Mouse (Mus musculus) intestine, embryonic 15.5 days (tissue): ENCODE results near the gene Sspn. TPM values are rescaled to one million over a fixed set of nuclear protein-coding genes. Genes with fewer than 3 reads are reported as not detected.

Experiments
- ATAC-seq: fragments of 200-750 bp; cut with Nextera tagmentation; 2 replicates; pipeline ENCODE4 v1.8.0; 2017; ENCODE audit warnings: moderate TSS enrichment, moderate library complexity
- H3K27ac ChIP-seq: fragments of 300-500 bp; sonication (generic); 2 replicates; pipeline ENCODE4 v1.5.1; 2015; ENCODE audit warnings: mild to moderate bottlenecking, inconsistent platforms
- H3K27me3 ChIP-seq: fragments of 300-500 bp; sonication (generic); replicated peaks from 2 replicates; pipeline ENCODE4 v1.6.1; 2015; ENCODE audit warnings: inconsistent platforms
- H3K36me3 ChIP-seq: fragments of 300-500 bp; sonication (generic); 2 replicates; pipeline ENCODE4 v1.6.1; 2015; ENCODE audit warnings: inconsistent platforms
- H3K4me1 ChIP-seq: fragments of 300-500 bp; sonication (generic); replicated peaks from 2 replicates; pipeline ENCODE4 v1.6.1; 2015; ENCODE audit warnings: inconsistent platforms
- H3K4me2 ChIP-seq: fragments of 300-500 bp; sonication (generic); replicated peaks from 2 replicates; pipeline ENCODE4 v1.6.1; 2015; ENCODE audit warnings: mild to moderate bottlenecking, inconsistent platforms
- H3K4me3 ChIP-seq: fragments of 300-500 bp; sonication (generic); replicated peaks from 2 replicates; pipeline ENCODE4 v1.5.1; 2015; ENCODE audit warnings: inconsistent platforms
- H3K9ac ChIP-seq: fragments of 300-500 bp; sonication (generic); 2 replicates; pipeline ENCODE4 v1.6.1; 2015; ENCODE audit warnings: inconsistent platforms
- H3K9me3 ChIP-seq: fragments of 300-500 bp; sonication (generic); 2 replicates; pipeline ENCODE4 v1.6.1; 2016; ENCODE audit warnings: inconsistent platforms
- WGBS: fragments of 180-500 bp; shearing (Covaris S2); methylation state at CpG from one replicate; pipeline ENCODE4 v1.1.7; 2015; 5-methylcytosine and 5-hydroxymethylcytosine counted together
- polyA plus RNA-seq: library from polyadenylated mRNA; unstranded; fragments of >200 nt; fragmentation: Nextera tagmentation; extraction: Ambion mirVana; gene quantifications from 2 replicates; pipeline ENCODE4 v1.2.1, GENCODE M21; 2015

Gene Sspn
- polyA plus RNA-seq, 1 experiment from 2014 or later, result 8.6 TPM

- H3K36me3 ChIP-seq, result no peaks in the 10 kb centered on the region
- H3K4me3 ChIP-seq, result no peak overlapping the region
- no peak for ATAC-seq
- no peak overlapping the region for H3K4me2 ChIP-seq
- no peaks in the 10 kb centered on the region for H3K27me3 ChIP-seq
- H3K27ac ChIP-seq, result peak overlapping the region; percentile 22; the same call in 1 of the 2 replicates
- H3K4me1 ChIP-seq, result peaks cover 8% of the 10 kb centered on the region; the same call in 1 of the 2 replicates
- H3K9ac ChIP-seq, result no peak overlapping the region
- WGBS, result 75% methylated on average over 8 of the region's 8 CpGs
- no peaks in the 10 kb centered on the region for H3K9me3 ChIP-seq
These were observed 36.3 kb downstream of the Sspn start for GRCm38 (mm10) chr6:145967693-145968092.

GRCm38 (mm10) chr6:145968301-145968818 lies 36.9 kb downstream of the Sspn start:
- no peaks in the 10 kb centered on the region for H3K9me3 ChIP-seq
- H3K27ac ChIP-seq, result 0 out of 2 replicates have a peak overlapping the region, but pooled peaks have one; percentile 22
- H3K4me2 ChIP-seq, result no peak overlapping the region
- peak; percentile 79 for ATAC-seq
- peaks cover 8% of the 10 kb centered on the region; the same call in 1 of the 2 replicates for H3K4me1 ChIP-seq
- WGBS, result 48% methylated on average over 7 of the region's 7 CpGs
- H3K9ac ChIP-seq, result no peak overlapping the region
- no peaks in the 10 kb centered on the region for H3K27me3 ChIP-seq
- H3K36me3 ChIP-seq, result no peaks in the 10 kb centered on the region
- H3K4me3 ChIP-seq, result no peak overlapping the region

- H3K4me2 ChIP-seq, result no peak overlapping the region
- H3K27me3 ChIP-seq, result no peaks in the 10 kb centered on the region
- H3K4me1 ChIP-seq, result peaks cover 8% of the 10 kb centered on the region; the same call in 1 of the 2 replicates
- H3K9ac ChIP-seq, result no peak overlapping the region
- no peaks in the 10 kb centered on the region for H3K36me3 ChIP-seq
- H3K27ac ChIP-seq, result no peak overlapping the region
- H3K4me3 ChIP-seq, result no peak overlapping the region
- H3K9me3 ChIP-seq, result no peaks in the 10 kb centered on the region
- 41% methylated on average over 10 of the region's 10 CpGs for WGBS
- ATAC-seq, result peak; percentile 71
These were observed 37.4 kb downstream of the Sspn start for GRCm38 (mm10) chr6:145968821-145969220.

DNA sequence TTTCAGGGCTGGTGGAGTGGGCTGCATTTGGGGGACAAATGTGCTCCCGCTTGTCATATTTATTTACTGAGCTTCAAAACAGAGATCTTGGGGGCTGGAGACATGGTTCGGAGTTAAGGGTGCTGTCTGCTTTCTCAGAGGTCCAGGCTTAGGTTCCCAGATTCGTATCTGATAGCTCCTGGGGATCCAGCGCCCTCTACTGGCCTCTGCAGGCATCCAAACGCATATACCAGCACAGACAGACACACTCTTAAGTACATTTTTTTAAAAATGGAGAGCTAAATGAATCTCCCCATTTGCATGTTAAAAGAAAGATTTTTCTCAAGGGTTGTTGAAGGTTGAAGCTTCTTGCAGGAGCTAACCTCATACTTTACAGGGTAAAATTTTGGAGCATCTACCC lies 38.1 kb downstream of the Sspn start:
- no peak overlapping the region for H3K27ac ChIP-seq
- H3K9ac ChIP-seq, result no peak overlapping the region
- 82% methylated on average over 5 of the region's 5 CpGs for WGBS
- H3K9me3 ChIP-seq, result no peaks in the 10 kb centered on the region
- H3K27me3 ChIP-seq, result no peaks in the 10 kb centered on the region
- no peaks in the 10 kb centered on the region for H3K36me3 ChIP-seq
- no peak overlapping the region for H3K4me2 ChIP-seq
- no peak overlapping the region for H3K4me3 ChIP-seq
- H3K4me1 ChIP-seq, result peaks cover 8% of the 10 kb centered on the region; the same call in 1 of the 2 replicates
- ATAC-seq, result no peak

GRCm38 (mm10) chr6:145972107-145972506 lies 40.7 kb downstream of the Sspn start:
- Histone ChIP-seq H3K4me2 (no peak overlapping the region), H3K36me3 (no peaks in the 10 kb centered on the region), H3K9me3 (no peaks in the 10 kb centered on the region), H3K27me3 (no peaks in the 10 kb centered on the region), H3K9ac (no peak overlapping the region), H3K4me3 (no peak overlapping the region), H3K27ac (no peak overlapping the region), H3K4me1 (peaks cover 8% of the 10 kb centered on the region; the same call in 1 of the 2 replicates)
- WGBS, result 87% methylated on average over 4 of the region's 4 CpGs
- no peak for ATAC-seq

DNA sequence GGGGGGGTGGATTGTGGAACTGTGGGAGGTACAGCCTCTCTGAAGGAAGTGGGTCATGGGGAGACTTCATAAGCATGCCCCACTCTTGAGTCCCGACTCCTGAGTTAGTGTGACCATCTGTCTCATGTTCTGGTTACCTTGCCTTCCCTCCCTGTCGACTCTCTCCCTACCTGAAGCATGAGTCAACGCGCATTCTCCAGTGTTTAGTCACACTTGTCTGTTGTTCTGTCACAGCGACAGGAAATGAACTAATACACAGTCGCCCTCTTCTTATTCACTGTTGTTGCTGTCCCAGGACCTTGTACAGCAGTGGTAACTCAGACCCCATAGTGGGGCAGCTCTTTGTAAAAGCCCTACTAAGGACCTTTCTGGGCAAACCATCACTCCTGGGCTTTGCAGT lies 41.4 kb downstream of the Sspn start:
- ATAC-seq, result no peak
- no peaks in the 10 kb centered on the region for H3K9me3 ChIP-seq
- 72% methylated on average over 6 of the region's 6 CpGs for WGBS
- no peaks in the 10 kb centered on the region for H3K36me3 ChIP-seq
- peaks cover 8% of the 10 kb centered on the region; the same call in 1 of the 2 replicates for H3K4me1 ChIP-seq
- H3K27me3 ChIP-seq, result no peaks in the 10 kb centered on the region
- no peak overlapping the region for H3K9ac ChIP-seq
- no peak overlapping the region for H3K27ac ChIP-seq
- H3K4me2 ChIP-seq, result no peak overlapping the region
- H3K4me3 ChIP-seq, result no peak overlapping the region

DNA sequence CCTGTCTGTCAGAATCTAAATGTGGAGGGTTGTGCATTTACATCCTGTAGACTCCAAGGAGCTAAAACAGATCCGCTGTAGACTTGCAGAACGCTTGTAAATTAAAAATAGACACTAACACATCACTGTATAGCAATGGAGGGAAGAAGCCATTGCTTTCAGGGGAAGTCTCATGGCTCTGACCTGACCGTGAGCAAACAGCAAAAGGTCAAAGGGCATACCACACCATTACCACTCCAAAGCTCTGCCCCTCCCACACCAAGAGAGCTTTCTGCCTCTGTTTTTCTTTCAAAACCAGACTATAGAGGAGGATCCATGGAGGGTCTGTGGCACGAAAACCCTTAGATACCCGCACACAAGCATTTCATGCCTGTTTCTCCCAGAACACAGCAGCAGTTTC lies 41.9 kb downstream of the Sspn start:
- no peaks in the 10 kb centered on the region for H3K36me3 ChIP-seq
- H3K27me3 ChIP-seq, result no peaks in the 10 kb centered on the region
- ATAC-seq, result no peak
- H3K4me1 ChIP-seq, result peaks cover 2% of the 10 kb centered on the region; the same call in 1 of the 2 replicates
- H3K4me2 ChIP-seq, result no peak overlapping the region
- no peak overlapping the region for H3K27ac ChIP-seq
- WGBS, result 61% methylated on average over 5 of the region's 5 CpGs
- no peak overlapping the region for H3K4me3 ChIP-seq
- no peak overlapping the region for H3K9ac ChIP-seq
- H3K9me3 ChIP-seq, result no peaks in the 10 kb centered on the region

GRCm38 (mm10) chr6:145974766-145975165 lies 43.3 kb downstream of the Sspn start:
- Histone ChIP-seq H3K27me3 (no peaks in the 10 kb centered on the region), H3K9me3 (no peaks in the 10 kb centered on the region), H3K36me3 (no peaks in the 10 kb centered on the region), H3K9ac (no peak overlapping the region), H3K27ac (no peak overlapping the region), H3K4me2 (no peak overlapping the region), H3K4me3 (no peak overlapping the region), H3K4me1 (no peaks in the 10 kb centered on the region)
- no peak for ATAC-seq
- WGBS, result 50% methylated on average over 7 of the region's 7 CpGs

DNA sequence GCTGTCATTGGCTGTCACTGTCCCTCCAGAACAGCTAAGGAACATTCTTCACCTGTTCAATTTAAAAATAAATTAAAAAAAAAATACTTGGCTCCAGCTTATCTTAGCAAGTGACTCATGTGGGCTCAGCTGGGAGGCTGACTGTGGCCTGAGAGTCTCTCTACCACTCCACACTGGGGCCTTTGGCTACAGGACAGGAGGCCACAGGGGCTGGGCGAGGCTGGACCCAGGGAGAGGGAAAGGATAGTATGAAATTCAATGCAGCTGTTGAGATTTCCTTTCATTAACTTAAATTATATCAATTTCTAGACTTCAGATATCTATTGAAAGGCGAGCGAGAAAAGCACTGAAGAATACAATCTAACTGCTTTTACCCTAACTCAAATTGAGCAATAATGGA lies 45.9 kb downstream of the Sspn start:
- Histone ChIP-seq H3K36me3 (no peaks in the 10 kb centered on the region), H3K9me3 (no peaks in the 10 kb centered on the region), H3K4me3 (no peak overlapping the region), H3K27me3 (no peaks in the 10 kb centered on the region), H3K4me2 (no peak overlapping the region), H3K4me1 (no peaks in the 10 kb centered on the region), H3K9ac (no peak overlapping the region), H3K27ac (no peak overlapping the region)
- ATAC-seq, result no peak
- WGBS, result 92% methylated on average over 3 of the region's 3 CpGs

- Histone ChIP-seq H3K9ac (no peak overlapping the region), H3K27me3 (no peaks in the 10 kb centered on the region), H3K4me2 (no peak overlapping the region), H3K4me3 (no peak overlapping the region), H3K27ac (no peak overlapping the region), H3K4me1 (no peaks in the 10 kb centered on the region), H3K9me3 (no peaks in the 10 kb centered on the region), H3K36me3 (no peaks in the 10 kb centered on the region)
- 66% methylated on average over 8 of the region's 8 CpGs for WGBS
- peak; percentile 75; the same call in 1 of the 2 replicates for ATAC-seq
These were observed 46.5 kb downstream of the Sspn start for GRCm38 (mm10) chr6:145977771-145978450.

DNA sequence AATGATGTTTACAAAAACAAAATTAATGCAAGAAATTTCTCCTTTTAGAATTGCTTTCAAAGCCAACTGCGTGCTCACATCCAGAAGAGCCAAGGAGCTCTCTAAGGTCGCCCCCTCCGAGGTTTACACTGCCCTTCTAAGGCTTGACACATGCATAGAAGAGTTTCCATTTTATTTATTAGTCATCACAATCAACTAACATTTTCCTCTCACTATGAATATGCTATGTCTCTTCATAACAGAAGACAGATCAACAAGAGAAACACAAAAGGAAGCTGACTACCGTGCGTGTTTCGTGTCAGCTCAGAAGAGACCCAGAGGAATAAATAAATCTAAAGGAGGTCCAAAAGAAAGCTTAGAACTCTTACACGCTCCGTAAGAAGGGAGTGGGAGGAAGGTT lies 49.6 kb downstream of the Sspn start:
- H3K4me2 ChIP-seq, result no peak overlapping the region
- no peak overlapping the region for H3K27ac ChIP-seq
- ATAC-seq, result no peak
- no peak overlapping the region for H3K4me3 ChIP-seq
- WGBS, result 76% methylated on average over 8 of the region's 8 CpGs
- no peaks in the 10 kb centered on the region for H3K9me3 ChIP-seq
- H3K36me3 ChIP-seq, result no peaks in the 10 kb centered on the region
- H3K9ac ChIP-seq, result no peak overlapping the region
- H3K27me3 ChIP-seq, result no peaks in the 10 kb centered on the region
- no peaks in the 10 kb centered on the region for H3K4me1 ChIP-seq

DNA sequence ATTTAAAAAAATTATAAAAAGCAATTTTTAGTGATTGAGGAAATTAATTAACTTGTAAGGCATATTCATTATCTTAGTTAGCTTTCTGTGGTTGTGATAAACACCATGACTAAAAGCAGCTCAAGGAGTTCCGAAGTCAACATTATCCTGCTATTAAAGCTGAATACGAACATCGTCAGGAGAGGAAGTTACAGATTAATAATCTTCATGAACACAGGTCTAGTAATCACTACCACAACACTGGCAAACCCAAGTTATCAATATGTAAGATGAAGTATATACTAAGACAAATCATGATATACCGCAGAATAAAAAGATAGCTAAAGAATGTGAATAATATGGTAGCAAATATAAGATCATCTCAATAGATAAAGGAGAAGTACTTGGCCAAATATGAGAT lies 50.9 kb downstream of the Sspn start:
- ATAC-seq, result no peak
- WGBS, result 90% methylated on average over 4 of the region's 4 CpGs
- Histone ChIP-seq H3K27me3 (no peaks in the 10 kb centered on the region), H3K4me2 (no peak overlapping the region), H3K4me3 (no peak overlapping the region), H3K9ac (no peak overlapping the region), H3K4me1 (no peaks in the 10 kb centered on the region), H3K36me3 (no peaks in the 10 kb centered on the region), H3K9me3 (no peaks in the 10 kb centered on the region), H3K27ac (no peak overlapping the region)

- Histone ChIP-seq H3K27me3 (no peaks in the 10 kb centered on the region), H3K9ac (no peak overlapping the region), H3K27ac (no peak overlapping the region), H3K4me2 (no peak overlapping the region), H3K36me3 (no peaks in the 10 kb centered on the region), H3K9me3 (no peaks in the 10 kb centered on the region), H3K4me3 (no peak overlapping the region), H3K4me1 (peaks cover 8% of the 10 kb centered on the region; the same call in 1 of the 2 replicates)
- ATAC-seq, result no peak
- 70% methylated on average over 1 of the region's 1 CpGs for WGBS
These were observed 59.1 kb downstream of the Sspn start for GRCm38 (mm10) chr6:145990578-145990977.
